Mouse (Mus musculus) E14TG2a.4 (cell line): ENCODE data around the gene Pou2f2.
A peak's percentile ranks its signal among the peaks of the same experiment; 100 is the strongest.

ENCODE experiments used
- CTCF ChIP-seq: conservative IDR thresholded peaks from 2 replicates; pipeline ENCODE4 v1.5.1; 2014; ENCODE audit warnings: low read length
- NANOG ChIP-seq: IDR thresholded peaks from 2 replicates; pipeline ENCODE4 v1.6.1; 2014; ENCODE audit warnings: borderline replicate concordance, low read length, mixed read lengths
- POU5F1 ChIP-seq: IDR thresholded peaks from 2 replicates; pipeline ENCODE4 v1.6.1; 2014; ENCODE audit warnings: low read length, borderline replicate concordance

- peak; percentile 62 for TF ChIP-seq CTCF
- TF ChIP-seq POU5F1: no peak
- no peak for TF ChIP-seq NANOG
These were observed 97.0 kb downstream of the Pou2f2 start for GRCm38 (mm10) chr7:25082510-25082909.
